Mouse (Mus musculus): Measurements from ENCODE around the gene Gpn3.
A peak's percentile ranks its signal among the peaks of the same experiment; 100 is the strongest.

GRCm38 (mm10) chr5:122409692-122410645 lies 38.3 kb downstream of the Gpn3 start:
- TF ChIP-seq MAFK (IDR thresholded peaks at IDR 0.05; ENCODE audit: insufficient read depth, low read depth, low read length) (no peak), ZNF384 (IDR thresholded peaks at IDR 0.05; ENCODE audit: low read depth, low read length) (no peak), ZC3H11A (IDR thresholded peaks at IDR 0.05; ENCODE audit: borderline replicate concordance, low read depth, low read length) (peak; percentile 46; the same call in 1 of the 2 replicates), CHD2 (IDR thresholded peaks at IDR 0.05; ENCODE audit: low read depth, low read length) (no peak), HCFC1 (IDR thresholded peaks at IDR 0.05; ENCODE audit: borderline replicate concordance, insufficient read depth, low read length) (no peak)

All from ES-E14 (cell line).